Mouse (Mus musculus): ENCODE results near the gene Rbfox3. TPM values are rescaled to one million over a fixed set of nuclear protein-coding genes. Genes with fewer than 3 reads are reported as not detected.

Rbfox3 gene
- total RNA-seq, 2 experiments from 2014 or later = 272 to 280 TPM

- no peak for DNase-seq (ENCODE audit: extremely low spot score in 1 of 2, low spot score in 2 of 2)
- intact Hi-C loops (cut with DNase I) = no loop called here
Measured at GRCm38 (mm10) chr11:118469509-118470160, 441.8 kb downstream of the Rbfox3 start.

GRCm38 (mm10) chr11:118467441-118468035, 443.9 kb downstream of the Rbfox3 start:
- intact Hi-C loops (cut with DNase I) = no loop called here
- DNase-seq (ENCODE audit: extremely low spot score in 1 of 2, low spot score in 2 of 2) = no peak

GRCm38 (mm10) chr11:118460280-118460679, 451.1 kb downstream of the Rbfox3 start:
- intact Hi-C loops (cut with DNase I) = no loop called here
- DNase-seq (ENCODE audit: extremely low spot score in 1 of 2, low spot score in 2 of 2) = no peak

DNA sequence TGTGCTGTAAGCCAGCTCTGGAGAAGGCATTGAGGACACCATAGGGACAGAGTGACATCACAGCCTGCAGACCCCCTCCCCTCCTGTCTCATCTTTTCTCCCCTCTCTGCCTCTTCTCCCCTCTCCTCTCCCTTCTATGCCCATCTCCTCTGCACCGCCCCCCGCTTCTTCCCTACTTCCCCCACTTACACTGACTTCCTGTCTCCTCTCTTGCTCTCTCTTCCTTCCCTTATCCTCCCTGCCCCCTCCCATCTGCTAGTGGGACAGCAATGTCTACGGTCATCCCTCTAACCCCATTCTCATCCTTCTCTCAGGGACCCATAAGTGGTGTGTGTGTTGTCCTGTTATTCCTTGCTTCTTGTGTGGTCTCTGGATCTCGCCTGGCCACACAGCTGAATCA, 451.9 kb downstream of the Rbfox3 start:
- no peak for DNase-seq (ENCODE audit: extremely low spot score in 1 of 2, low spot score in 2 of 2)
- intact Hi-C loops (cut with DNase I) = no loop called here

DNA sequence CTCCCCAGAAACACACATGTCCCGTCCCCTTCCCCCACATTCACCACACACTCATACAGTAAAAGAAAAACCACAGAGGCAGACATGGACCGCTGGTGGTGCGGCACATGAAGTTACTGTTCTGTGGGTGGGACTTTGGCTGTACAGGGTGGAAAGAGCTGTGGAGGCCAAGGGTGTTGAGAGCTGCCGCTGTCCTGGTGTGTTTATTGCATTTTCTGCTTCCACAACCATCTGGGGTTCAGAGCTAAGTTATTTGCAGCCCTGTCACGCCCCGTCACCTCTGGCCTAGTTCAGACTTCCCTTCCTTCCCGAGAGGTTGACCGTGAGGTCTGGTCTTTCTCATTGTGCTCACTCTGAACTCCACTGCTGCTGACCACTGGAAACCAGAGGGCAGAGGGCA, 452.3 kb downstream of the Rbfox3 start:
- DNase-seq (ENCODE audit: extremely low spot score in 1 of 2, low spot score in 2 of 2) = peak in 1 of 2 experiments; percentile 86

DNA sequence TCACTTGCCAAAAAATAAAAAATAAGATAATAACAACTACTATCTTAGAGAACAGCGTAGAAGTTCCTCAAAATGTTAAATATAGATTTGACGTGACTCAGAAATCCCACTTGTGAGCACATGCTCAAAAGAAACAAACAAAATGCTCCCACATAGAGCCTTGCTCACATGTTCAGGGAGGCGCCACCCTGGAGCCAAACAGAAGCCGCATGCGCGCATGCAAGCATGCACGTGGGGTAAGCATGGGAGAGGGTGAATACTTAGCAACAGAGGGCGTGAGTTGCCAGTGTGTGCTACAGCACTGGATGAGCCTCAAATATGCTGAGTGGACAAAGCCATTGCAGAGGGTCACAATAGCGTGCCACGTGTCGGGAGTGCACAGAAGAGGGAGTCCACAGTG, 454.5 kb downstream of the Rbfox3 start:
- DNase-seq (ENCODE audit: extremely low spot score in 1 of 2, low spot score in 2 of 2) = peak in 1 of 2 experiments; percentile 63
- intact Hi-C loops (cut with DNase I) = no loop called here

More for the DNA sequence above, 452.3 kb downstream of the Rbfox3 start:
- intact Hi-C loops (cut with DNase I) = no loop called here

DNA sequence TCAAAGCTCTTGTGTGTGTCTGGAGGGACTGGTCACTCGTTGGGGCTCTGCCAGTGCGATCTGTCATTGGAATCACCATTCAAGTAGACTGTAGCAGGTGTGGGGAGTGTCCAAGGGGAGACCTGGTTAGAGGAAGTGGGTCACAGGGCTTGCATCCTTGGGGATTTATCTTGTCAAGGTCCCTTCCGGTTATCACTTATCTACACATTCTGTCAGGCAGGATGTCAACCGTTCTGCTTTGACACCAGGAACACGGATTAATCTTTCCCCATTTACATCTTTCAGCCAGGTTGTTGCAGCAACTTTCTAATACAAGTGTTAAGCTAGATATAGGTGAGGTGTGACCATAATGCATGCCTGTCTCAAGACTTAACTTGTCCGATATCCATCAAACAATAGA, 455.6 kb downstream of the Rbfox3 start:
- DNase-seq (ENCODE audit: extremely low spot score in 1 of 2, low spot score in 2 of 2) = no peak
- intact Hi-C loops (cut with DNase I) = no loop called here

DNA sequence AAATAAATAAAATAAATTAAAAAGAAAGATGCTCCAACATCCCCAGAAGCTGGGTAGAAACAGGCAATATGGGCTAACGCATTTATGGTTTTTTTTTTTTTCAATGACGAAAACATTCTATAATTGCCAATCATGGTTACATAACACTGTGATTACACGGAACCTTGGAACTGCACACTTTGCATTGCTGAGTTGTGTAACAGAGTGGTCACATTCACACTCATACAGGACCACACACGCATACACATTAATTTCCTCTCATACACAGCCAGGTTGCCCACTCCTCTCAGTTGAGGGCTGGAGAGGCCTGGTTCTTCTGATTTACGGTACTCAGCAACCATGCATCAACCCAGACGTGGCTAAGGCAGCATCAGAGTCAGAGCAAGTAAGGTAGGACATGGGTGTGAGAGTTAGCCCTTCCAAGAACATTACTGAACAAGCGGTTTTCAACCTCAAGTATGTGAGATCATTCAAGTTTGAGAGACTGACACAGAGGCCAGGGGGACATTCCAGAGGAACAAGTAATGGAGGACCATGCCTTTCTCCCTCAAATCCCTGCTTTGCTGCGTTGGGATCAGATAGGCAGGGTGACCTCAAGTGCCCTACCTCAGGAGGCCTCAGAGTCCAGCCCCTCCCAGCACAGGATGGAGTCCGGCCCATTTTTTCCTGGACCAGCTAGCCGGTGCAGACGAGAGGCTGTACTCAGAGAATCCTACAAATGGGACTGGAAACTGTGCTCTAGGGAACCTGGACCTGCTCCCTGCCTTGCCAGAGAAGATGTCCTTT, 457.3 kb downstream of the Rbfox3 start:
- DNase-seq (ENCODE audit: extremely low spot score in 1 of 2, low spot score in 2 of 2) = no peak
- intact Hi-C loops (cut with DNase I) = no loop called here

GRCm38 (mm10) chr11:118452955-118453354, 458.4 kb downstream of the Rbfox3 start:
- no peak for DNase-seq (ENCODE audit: extremely low spot score in 1 of 2, low spot score in 2 of 2)
- intact Hi-C loops (cut with DNase I) = no loop called here

- intact Hi-C loops (cut with DNase I) = no loop called here
- no peak for DNase-seq (ENCODE audit: extremely low spot score in 1 of 2, low spot score in 2 of 2)
Measured at GRCm38 (mm10) chr11:118451211-118451610, 460.2 kb downstream of the Rbfox3 start.

DNA sequence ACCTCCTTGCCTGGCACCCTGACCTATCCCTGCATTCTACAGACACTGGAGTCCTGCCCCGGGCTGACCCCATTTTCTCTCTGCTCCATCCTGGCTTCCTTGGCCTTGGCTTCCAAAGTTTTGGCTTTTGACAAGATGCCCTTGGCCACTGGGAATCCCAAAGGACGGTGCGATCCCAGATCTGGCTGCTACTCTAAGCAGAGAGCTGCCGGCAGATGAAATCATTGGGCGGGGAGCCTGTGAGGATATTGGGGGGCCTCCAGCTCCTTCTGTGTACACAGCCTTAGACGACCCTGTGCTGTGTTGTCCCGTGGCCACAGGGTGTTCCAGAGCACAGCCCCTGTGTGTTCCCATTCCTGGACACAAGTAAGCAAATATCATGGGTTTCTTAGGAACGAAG, 463.0 kb downstream of the Rbfox3 start:
- intact Hi-C loops (cut with DNase I) = loop anchor here (5.0 kb wide), 2 partner anchors 44 to 289 kb away; no protein-coding TSS in a partner anchor
- DNase-seq (ENCODE audit: extremely low spot score in 1 of 2, low spot score in 2 of 2) = peak in 1 of 2 experiments; percentile 41

GRCm38 (mm10) chr11:118447346-118447745, 464.1 kb downstream of the Rbfox3 start:
- intact Hi-C loops (cut with DNase I) = loop anchor here (5.0 kb wide), 2 partner anchors 45 to 290 kb away; no protein-coding TSS in a partner anchor
- DNase-seq (ENCODE audit: extremely low spot score in 1 of 2, low spot score in 2 of 2) = no peak

DNA sequence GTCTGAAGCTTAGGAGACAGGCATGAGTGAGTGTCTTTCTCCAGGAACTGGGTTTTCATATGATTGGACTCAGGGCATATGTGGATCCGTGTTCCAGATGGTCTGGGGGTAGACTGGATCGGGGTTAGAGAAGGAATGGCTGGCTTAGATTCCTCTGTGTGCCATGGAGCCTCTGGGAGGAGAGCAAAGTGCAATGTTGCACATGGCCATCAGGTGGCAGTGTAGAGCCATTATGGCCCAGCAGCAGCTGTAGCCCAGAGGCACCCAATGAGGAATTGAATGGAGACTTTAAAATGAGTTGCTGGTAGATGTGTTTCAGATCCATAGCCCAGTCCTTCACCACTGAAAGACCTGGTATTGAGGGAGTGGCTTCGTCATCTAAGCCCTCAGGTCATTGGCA, 465.6 kb downstream of the Rbfox3 start:
- intact Hi-C loops (cut with DNase I) = loop anchor here (5.0 kb wide), 2 partner anchors 46 to 291 kb away; no protein-coding TSS in a partner anchor
- DNase-seq (ENCODE audit: extremely low spot score in 1 of 2, low spot score in 2 of 2) = peak; percentile 61 to 63

GRCm38 (mm10) chr11:118443201-118443970, 468.0 kb downstream of the Rbfox3 start:
- intact Hi-C loops (cut with DNase I) = no loop called here
- peak in 1 of 2 experiments; percentile 78 for DNase-seq (ENCODE audit: extremely low spot score in 1 of 2, low spot score in 2 of 2)

DNA sequence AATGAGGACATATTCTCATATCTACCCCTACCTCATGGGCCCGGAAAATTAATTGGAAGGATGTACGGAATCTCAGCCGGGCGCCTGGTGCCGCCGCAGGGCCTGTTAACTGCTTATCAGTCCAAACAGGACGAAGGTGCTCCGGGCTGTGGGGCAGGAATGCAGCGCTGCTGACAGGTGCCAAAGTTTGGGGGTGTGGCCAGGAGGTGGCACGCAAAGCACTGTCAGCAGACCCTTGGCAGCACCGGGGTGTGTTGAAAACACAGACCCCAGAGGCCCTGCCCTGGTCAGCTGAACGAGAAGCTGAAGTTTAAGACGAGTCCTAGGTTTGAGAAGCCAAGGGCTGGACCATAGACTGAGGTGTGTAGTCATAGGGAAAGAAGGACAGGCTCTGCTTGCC, 468.7 kb downstream of the Rbfox3 start:
- intact Hi-C loops (cut with DNase I) = no loop called here
- no peak for DNase-seq (ENCODE audit: extremely low spot score in 1 of 2, low spot score in 2 of 2)

Measured in left cerebral cortex, postnatal 10 days (tissue).